Mouse (Mus musculus): ENCODE data around the gene Mesp1. TPM values are rescaled to one million over a fixed set of nuclear protein-coding genes. Genes with fewer than 3 reads are reported as not detected.

Gene Mesp1
- under 1 TPM in 1 of 4 experiments, not detected in 3; 0.30 TPM for total RNA-seq (2022)

DNA sequence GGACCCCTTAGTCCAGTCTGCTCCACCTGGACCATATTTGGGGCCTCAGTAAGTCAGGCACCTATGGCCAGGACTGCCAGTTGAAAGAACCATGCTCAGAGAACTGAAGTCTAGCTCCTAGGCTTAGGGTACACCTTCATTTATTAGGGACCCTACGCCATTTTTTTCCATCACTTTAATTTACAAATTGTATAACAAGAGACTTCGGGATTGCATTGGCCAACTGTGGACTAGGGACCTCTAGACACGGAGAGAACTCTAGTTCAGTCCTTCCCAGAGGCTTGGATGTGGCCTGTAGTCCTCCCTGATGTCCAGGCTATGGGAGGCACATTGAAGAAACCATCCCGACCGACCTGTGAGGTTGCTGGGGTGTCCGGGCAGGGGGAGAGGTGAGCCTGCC lies at the start of gene Mesp1:
Gene Mesp1 (minus strand): TSS at position 101 of the 400 bp plus-strand sequence.
- DNase-seq (ENCODE audit: low spot score in 2 of 2), result no peak

- DNase-seq (ENCODE audit: low spot score in 2 of 2), result no peak
Observed at GRCm38 (mm10) chr7:79842163-79842562, 48.6 kb upstream of the Mesp1 start.

DNA sequence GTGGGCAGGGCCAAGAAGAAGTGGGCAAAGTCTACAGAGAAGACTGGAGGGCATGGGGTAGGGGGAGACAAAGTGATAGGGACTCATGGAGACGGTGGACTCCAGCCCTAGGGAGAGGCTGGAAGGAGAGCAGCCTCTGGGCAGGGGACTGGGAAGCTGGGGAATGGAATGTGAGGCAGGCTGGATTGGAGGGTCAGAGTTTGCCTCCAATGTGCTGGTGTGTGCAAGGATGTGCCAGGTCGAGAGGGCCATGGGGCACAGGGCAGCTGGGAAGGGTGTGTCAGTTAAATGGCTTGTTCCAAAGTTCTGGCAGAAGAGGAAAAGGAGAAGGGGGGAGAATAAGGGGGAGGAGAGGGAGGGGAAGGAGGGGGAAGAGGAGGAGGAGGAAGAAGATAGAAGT lies 43.7 kb upstream of the Mesp1 start:
- DNase-seq (ENCODE audit: low spot score in 2 of 2), result no peak

GRCm38 (mm10) chr7:79835196-79835595 lies 41.6 kb upstream of the Mesp1 start:
- DNase-seq (ENCODE audit: low spot score in 2 of 2), result no peak

DNA sequence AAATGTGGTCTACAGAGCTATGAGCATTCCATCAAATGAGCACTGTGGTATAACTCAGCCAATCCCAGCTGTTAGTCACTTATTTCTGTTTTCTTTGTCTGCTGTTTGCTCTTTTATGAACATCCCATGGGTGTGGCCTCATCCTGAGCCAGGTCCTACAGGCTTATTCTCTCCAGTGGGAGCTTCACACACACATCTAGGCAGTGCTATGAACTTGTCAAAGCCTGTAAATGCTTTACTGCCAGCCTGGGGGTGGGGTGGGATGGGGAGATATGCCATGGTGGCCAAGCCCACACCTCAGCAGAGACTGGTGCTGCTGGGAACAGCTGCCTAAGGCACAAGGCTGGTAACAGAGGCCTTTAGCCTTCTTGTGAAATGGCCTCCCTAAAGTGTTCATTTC lies 39.4 kb upstream of the Mesp1 start:
- DNase-seq (ENCODE audit: low spot score in 2 of 2), result no peak

- DNase-seq (ENCODE audit: low spot score in 2 of 2), result no peak
Observed at GRCm38 (mm10) chr7:79831585-79831984, 38.0 kb upstream of the Mesp1 start.

- no peak for DNase-seq (ENCODE audit: low spot score in 2 of 2)
Observed at GRCm38 (mm10) chr7:79831145-79831544, 37.6 kb upstream of the Mesp1 start.

- no peak for DNase-seq (ENCODE audit: low spot score in 2 of 2)
Observed at GRCm38 (mm10) chr7:79828341-79828740, 34.8 kb upstream of the Mesp1 start.

DNA sequence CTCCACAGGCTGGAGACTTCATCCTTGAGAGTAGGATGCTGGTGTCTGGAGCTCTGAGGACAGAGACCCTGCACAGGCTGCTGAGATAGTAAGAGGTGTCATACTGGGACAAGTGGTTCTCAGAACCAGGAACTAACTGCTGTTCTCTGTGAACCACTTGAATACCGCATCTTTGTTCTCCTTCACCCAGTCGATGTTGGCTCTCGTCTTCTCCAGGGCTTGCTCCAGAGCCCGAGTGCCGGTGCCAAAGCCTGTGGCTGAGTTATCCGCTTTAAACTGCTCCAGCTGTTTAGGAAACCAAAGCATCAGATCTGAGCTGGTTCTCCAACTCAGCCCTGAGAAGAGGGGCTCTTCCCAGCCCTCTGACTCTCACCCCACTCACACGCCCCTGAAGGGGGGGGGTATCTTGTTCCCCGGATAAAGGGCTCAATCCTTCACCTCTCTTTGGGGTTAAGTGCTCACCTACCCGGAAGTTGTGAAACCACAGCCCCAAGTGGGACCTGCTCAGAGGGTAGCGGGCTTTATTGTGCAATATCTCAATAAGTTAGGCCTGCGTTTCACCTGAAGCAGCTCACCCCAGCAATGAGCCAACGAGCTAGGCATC lies 28.6 kb upstream of the Mesp1 start:
- DNase-seq (ENCODE audit: low spot score in 2 of 2), result no peak

DNA sequence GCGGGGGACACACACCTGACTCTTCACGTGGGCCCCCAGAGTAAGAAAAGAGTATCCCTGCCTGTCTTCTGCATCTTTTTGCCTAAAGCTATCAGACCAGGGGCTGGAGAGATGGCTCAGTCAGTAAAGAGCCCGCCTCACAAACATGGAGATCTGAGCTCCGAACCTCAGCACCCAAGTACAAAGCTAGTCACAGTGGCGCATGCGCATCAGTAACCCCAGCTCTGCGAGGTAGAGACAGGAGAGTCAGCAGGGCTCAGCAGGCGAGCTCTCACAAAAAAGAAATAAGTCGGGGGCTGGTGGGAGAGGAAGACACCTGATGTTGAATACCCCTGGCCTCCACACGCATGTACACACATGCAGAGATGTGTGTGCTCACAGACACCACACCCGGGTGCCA lies 26.4 kb upstream of the Mesp1 start:
- DNase-seq (ENCODE audit: low spot score in 2 of 2), result no peak

- no peak for DNase-seq (ENCODE audit: low spot score in 2 of 2)
Observed at GRCm38 (mm10) chr7:79819515-79819914, 25.9 kb upstream of the Mesp1 start.

GRCm38 (mm10) chr7:79818321-79818720 lies 24.7 kb upstream of the Mesp1 start:
- DNase-seq (ENCODE audit: low spot score in 2 of 2), result no peak

- no peak for DNase-seq (ENCODE audit: low spot score in 2 of 2)
Observed at GRCm38 (mm10) chr7:79813409-79813808, 19.8 kb upstream of the Mesp1 start.

GRCm38 (mm10) chr7:79810611-79811506 lies 17.3 kb upstream of the Mesp1 start, which contains the start of gene Mesp2:
Gene Mesp2, plus strand, starts transcription at chr7:79810727.
- DNase-seq (ENCODE audit: low spot score in 2 of 2), result peak; percentile 28 to 41

- no peak for DNase-seq (ENCODE audit: low spot score in 2 of 2)
Observed at GRCm38 (mm10) chr7:79808561-79808960, 15.0 kb upstream of the Mesp1 start.

- DNase-seq (ENCODE audit: low spot score in 2 of 2), result no peak
Observed at GRCm38 (mm10) chr7:79803887-79804286, 10.3 kb upstream of the Mesp1 start.

DNA sequence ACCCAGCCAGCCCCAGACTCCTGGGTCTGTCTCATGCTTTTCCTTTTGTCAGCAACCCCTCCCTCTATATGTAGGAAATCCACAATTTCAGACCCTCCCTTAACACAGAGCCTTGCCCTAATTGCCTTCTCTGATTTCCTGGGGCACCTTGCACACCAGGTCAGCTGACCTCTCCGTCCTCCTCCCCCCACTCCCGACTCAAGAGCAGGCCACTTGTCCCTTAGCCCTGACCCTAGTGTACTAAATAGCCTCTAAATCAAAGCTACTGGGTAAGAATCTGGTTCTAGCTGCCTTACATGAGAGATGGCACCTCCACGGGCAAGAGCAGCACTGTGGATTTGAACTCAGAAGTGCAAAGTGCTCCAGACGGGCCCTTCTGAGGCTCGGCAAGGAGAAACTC lies 8.4 kb upstream of the Mesp1 start:
- DNase-seq (ENCODE audit: low spot score in 2 of 2), result no peak

DNA sequence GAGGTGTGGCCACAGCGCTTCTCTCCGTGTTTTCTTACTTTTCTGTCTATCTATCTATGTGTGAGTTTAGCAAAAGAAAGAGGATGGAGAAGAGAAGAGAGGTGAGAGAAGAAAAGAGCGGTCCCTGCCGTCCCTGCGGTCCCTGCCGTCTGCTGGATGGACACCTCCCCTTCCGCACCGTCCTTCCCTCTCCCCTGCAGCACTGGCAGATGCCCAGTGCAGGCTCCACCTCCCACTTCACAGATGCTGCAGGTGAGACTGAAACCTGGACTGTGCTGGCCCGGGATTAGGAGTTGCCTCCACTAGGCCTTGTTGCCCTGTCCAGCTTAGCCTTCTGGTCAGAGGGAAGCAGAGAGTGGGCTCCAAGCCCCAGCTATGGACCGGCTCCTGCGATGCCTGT lies 7.8 kb upstream of the Mesp1 start:
- DNase-seq (ENCODE audit: low spot score in 2 of 2), result no peak

GRCm38 (mm10) chr7:79800336-79800735 lies 6.7 kb upstream of the Mesp1 start:
- no peak for DNase-seq (ENCODE audit: low spot score in 2 of 2)

GRCm38 (mm10) chr7:79799506-79799905 lies 5.9 kb upstream of the Mesp1 start:
- DNase-seq (ENCODE audit: low spot score in 2 of 2), result no peak

DNA sequence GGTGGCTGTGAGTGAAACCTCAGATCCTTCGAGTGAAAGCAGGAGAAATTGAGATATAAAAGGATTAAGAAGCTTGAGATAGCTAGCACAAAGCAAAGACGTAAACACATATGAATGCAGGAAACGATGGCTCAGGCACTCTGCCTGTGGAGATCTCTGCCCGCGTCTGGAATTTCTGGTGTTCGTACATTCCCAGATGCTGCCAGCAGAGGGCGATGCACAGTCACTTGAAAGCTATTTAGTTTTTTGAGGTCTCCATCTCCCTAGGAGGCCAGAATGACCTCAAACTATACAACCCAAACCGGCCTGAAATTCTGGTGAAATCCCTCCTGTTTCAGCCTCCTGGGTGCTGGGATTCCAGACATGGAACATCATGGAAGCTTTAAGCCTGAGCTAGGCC lies 5.5 kb upstream of the Mesp1 start:
- peak; percentile 23 to 81 for DNase-seq (ENCODE audit: low spot score in 2 of 2)

DNA sequence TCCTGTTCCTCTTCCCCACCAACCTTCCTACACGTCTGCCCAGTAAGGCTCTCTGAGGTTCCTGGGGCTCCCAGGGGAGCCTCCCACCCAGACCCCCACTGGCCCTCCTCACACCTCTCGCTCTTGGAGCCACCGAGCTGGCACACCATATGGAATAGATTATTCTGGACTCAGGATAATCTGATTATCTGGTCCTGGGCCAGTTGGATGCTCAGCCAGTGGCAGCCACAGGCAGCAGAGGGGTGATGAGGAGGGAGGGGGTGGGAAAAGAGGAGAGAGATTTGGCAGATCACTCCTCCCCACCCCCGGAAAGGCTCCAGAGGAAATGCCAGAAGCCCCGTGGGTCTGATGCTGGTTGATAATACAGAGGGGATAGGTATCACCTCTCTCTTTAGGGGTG lies 5.0 kb upstream of the Mesp1 start:
- no peak for DNase-seq (ENCODE audit: low spot score in 2 of 2)

Data from left cerebral cortex, adult 8-10 months (tissue).